Mouse (Mus musculus) CD4-positive naive resting alpha-beta T cell, adult 76 days (primary cell): ENCODE data around the gene Tubal3. TPM values are rescaled to one million over a fixed set of nuclear protein-coding genes. Genes with fewer than 3 reads are reported as not detected.

ENCODE experiments used
- total RNA-seq: library from RNA; stranded (reverse); gene quantifications from one replicate; pipeline ENCODE4 v1.2.4, GENCODE M21; 2023

Tubal3 gene
- not detected for total RNA-seq

GRCm38 (mm10) chr13:3917571-3918311, at the start of gene Tubal3, which contains the start of gene Net1:
TSS of gene Tubal3 (plus strand) at chr13:3918274.
TSS of gene Net1 (minus strand) at chr13:3918220.

GRCm38 (mm10) chr13:3945249-3945648, 27.2 kb downstream of the Tubal3 start, which contains the start of gene Ucn3:
TSS of gene Ucn3 (minus strand) at chr13:3945349.

Other genes starting within 250 kb of the Tubal3 start
- gene Calml3, start 114.0 kb upstream of the Tubal3 start, total RNA-seq: not detected
- gene Calm4, start 80.5 kb upstream of the Tubal3 start, total RNA-seq: not detected
- not detected for gene Calm5, start 64.1 kb upstream of the Tubal3 start, total RNA-seq
- 33.4 TPM for gene Net1, start 54 bp upstream of the Tubal3 start, total RNA-seq
- gene Ucn3, start 27.1 kb downstream of the Tubal3 start, total RNA-seq: not detected
- not detected for gene Akr1c14, start 130.7 kb downstream of the Tubal3 start, total RNA-seq
- 0.50 TPM for gene Akr1c18, start 232.4 kb downstream of the Tubal3 start, total RNA-seq